Mouse (Mus musculus) liver, postnatal 0 days (tissue): ENCODE measurements around the gene Gimd1. TPM values are rescaled to one million over a fixed set of nuclear protein-coding genes. Genes with fewer than 3 reads are reported as not detected.
A peak's percentile ranks its signal among the peaks of the same experiment; 100 is the strongest.

Source experiments
- ATAC-seq: fragments of 200-750 bp; cut with Nextera tagmentation; 2 replicates; pipeline ENCODE4 v1.8.0; 2017; ENCODE audit warnings: mild to moderate bottlenecking, moderate library complexity
- DNase-seq: peaks from one replicate; pipeline ENCODE4 v3.0.0-alpha.2; 2016
- H3K27ac ChIP-seq: fragments of 300-500 bp; sonication (generic); 2 replicates; pipeline ENCODE4 v1.5.1; 2014; ENCODE audit warnings: antibody characterized with exemption, moderate library complexity, mild to moderate bottlenecking, low read depth
- H3K27me3 ChIP-seq: fragments of 300-500 bp; sonication (generic); 2 replicates; pipeline ENCODE4 v1.6.1; 2014; ENCODE audit warnings: low read length, control low read depth, mixed read lengths; ENCODE audit not compliant: insufficient read depth
- H3K36me3 ChIP-seq: fragments of 300-500 bp; sonication (generic); replicated peaks from 2 replicates; pipeline ENCODE4 v1.6.1; 2014; ENCODE audit warnings: mild to moderate bottlenecking, control low read depth, low read length, moderate library complexity, mixed read lengths; ENCODE audit not compliant: insufficient read depth
- H3K4me1 ChIP-seq: fragments of 300-500 bp; sonication (generic); 2 replicates; pipeline ENCODE4 v1.6.1; 2014; ENCODE audit warnings: antibody characterized with exemption, mild to moderate bottlenecking, control low read depth; ENCODE audit not compliant: insufficient read depth
- H3K4me2 ChIP-seq: fragments of 300-500 bp; sonication (generic); 2 replicates; pipeline ENCODE4 v1.6.1; 2014; ENCODE audit warnings: low read depth, mild to moderate bottlenecking, low read length, moderate library complexity, mixed read lengths
- H3K4me3 ChIP-seq: fragments of 300-500 bp; sonication (generic); 2 replicates; pipeline ENCODE4 v1.5.1; 2014; ENCODE audit warnings: low read depth, low read length
- H3K9ac ChIP-seq: fragments of 300-500 bp; sonication (generic); replicated peaks from 2 replicates; pipeline ENCODE4 v1.6.1; 2014; ENCODE audit warnings: mild to moderate bottlenecking, moderate library complexity
- H3K9me3 ChIP-seq: fragments of 300-500 bp; sonication (generic); 2 replicates; pipeline ENCODE4 v1.6.1; 2016; ENCODE audit warnings: mild to moderate bottlenecking, control low read depth, low read length, mixed read lengths
- CTCF ChIP-seq: sonication (generic); IDR thresholded peaks from 2 replicates; pipeline ENCODE4 v1.5.1; 2016; ENCODE audit warnings: antibody characterized with exemption, low read depth
- EP300 ChIP-seq: IDR thresholded peaks from 2 replicates; pipeline ENCODE4 v1.6.1; 2016; ENCODE audit warnings: antibody characterized with exemption, low read depth, mild to moderate bottlenecking
- WGBS: fragments of 180-500 bp; shearing (Covaris S2); extraction: QIAGEN DNeasy Blood & Tissue Kit; methylation state at CpG from one replicate; pipeline ENCODE4 v1.1.7; 2014; ENCODE audit not compliant: insufficient replicate concordance; 5-methylcytosine and 5-hydroxymethylcytosine counted together
- polyA plus RNA-seq: library from polyadenylated mRNA; unstranded; fragments of >200 nt; fragmentation: Nextera tagmentation; extraction: Ambion mirVana; gene quantifications from 2 replicates; pipeline ENCODE4 v1.2.1, GENCODE M21; 2015

Gimd1 gene
- polyA plus RNA-seq, 1 experiment from 2014 or later = 5.1 TPM

DNA sequence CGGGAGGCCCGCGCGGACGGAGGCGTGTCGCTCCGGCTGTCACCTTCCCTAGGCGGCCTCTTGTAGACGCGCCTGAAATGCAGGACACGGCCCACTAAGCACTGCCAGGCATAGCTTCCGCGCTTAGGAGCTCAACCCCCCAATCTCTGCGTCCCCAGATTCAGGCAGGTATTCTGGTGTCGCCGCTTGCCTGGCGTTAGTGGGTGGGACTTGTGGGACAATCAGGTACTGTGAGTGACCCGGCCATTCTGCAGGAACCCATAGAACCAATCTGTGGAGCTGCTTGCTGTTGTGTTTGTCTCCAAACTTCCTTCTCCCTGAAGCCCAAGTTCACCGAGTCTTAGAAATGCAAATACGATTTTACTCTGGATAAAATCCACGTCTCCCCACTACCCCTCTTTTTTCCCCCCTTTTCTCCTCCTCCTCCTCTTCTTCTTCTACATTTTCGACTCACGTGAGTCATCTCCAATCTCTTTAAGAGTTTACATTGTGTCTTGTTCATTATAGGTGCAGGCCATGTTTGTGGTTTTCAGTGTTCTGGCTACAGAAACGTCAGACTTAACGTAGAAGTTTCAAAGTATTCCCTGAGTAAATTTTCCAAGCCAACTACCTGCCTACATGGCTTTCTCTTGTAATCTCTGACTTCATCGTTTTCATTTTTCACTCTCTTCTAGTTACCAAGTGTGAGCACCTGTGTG, 54.8 kb downstream of the Gimd1 start, which contains the start of gene Aimp1:
Aimp1 (minus strand) TSS at position 140 of the 698 bp plus-strand sequence.
- no peak for ATAC-seq
- no peaks in the 10 kb centered on the region for H3K27me3 ChIP-seq
- no peak for TF ChIP-seq EP300
- TF ChIP-seq CTCF = no peak
- H3K36me3 ChIP-seq = peaks cover 3% of the 10 kb centered on the region; the same call in 1 of the 2 replicates
- H3K27ac ChIP-seq = peak within 1 kb of the TSS; percentile 85
- WGBS = 2% methylated on average over 27 of the region's 27 CpGs
- H3K4me3 ChIP-seq = peak within 1 kb of the TSS; percentile 65
- H3K9ac ChIP-seq = peak within 1 kb of the TSS; percentile 92
- no peaks in the 10 kb centered on the region for H3K9me3 ChIP-seq
- peaks cover 7% of the 10 kb centered on the region for H3K4me1 ChIP-seq
- peak within 1 kb of the TSS; percentile 76 for H3K4me2 ChIP-seq
- no peak for DNase-seq

Other genes with a start within 250 kb of the Gimd1 start
- 4.4 and 5.0 TPM in 2 replicates for gene Tbck, start 54.3 kb downstream of the Gimd1 start, polyA plus RNA-seq
- gene Aimp1, start 54.5 kb downstream of the Gimd1 start, polyA plus RNA-seq = 28.2 and 29.8 TPM in 2 replicates